Mouse (Mus musculus): Measurements from ENCODE around the gene Vegfb.

The Vegfb gene

GRCm38 (mm10) chr19:6970460-6971085 lies 16.9 kb downstream of the Vegfb start:
- DNase-seq: peak; percentile 47

GRCm38 (mm10) chr19:6969665-6970381 lies 17.6 kb downstream of the Vegfb start:
- no peak for DNase-seq

- DNase-seq: no peak
These were observed 18.2 kb downstream of the Vegfb start for GRCm38 (mm10) chr19:6969291-6969664.

- DNase-seq: no peak
These were observed 18.8 kb downstream of the Vegfb start for GRCm38 (mm10) chr19:6968491-6969271.

- no peak for DNase-seq
These were observed 31.0 kb downstream of the Vegfb start for GRCm38 (mm10) chr19:6956461-6956860.

- peak; percentile 42 for DNase-seq
These were observed 32.0 kb downstream of the Vegfb start for GRCm38 (mm10) chr19:6955424-6955823.

GRCm38 (mm10) chr19:6954046-6954445 lies 33.4 kb downstream of the Vegfb start:
- DNase-seq: peak; percentile 72

- peak; percentile 65 for DNase-seq
These were observed 34.8 kb downstream of the Vegfb start for GRCm38 (mm10) chr19:6952712-6953037.

GRCm38 (mm10) chr19:6951994-6952711 lies 35.3 kb downstream of the Vegfb start:
- DNase-seq: peak; percentile 89

GRCm38 (mm10) chr19:6951381-6951968 lies 36.0 kb downstream of the Vegfb start:
- peak; percentile 94 for DNase-seq

- peak; percentile 72 for DNase-seq
These were observed 36.8 kb downstream of the Vegfb start for GRCm38 (mm10) chr19:6950613-6951153.

- DNase-seq: peak; percentile 35
These were observed 37.5 kb downstream of the Vegfb start for GRCm38 (mm10) chr19:6949951-6950350.

GRCm38 (mm10) chr19:6949532-6949931 lies 37.9 kb downstream of the Vegfb start:
- peak; percentile 46 for DNase-seq

GRCm38 (mm10) chr19:6948186-6948585 lies 39.3 kb downstream of the Vegfb start:
- peak; percentile 88 for DNase-seq

GRCm38 (mm10) chr19:6947742-6948141 lies 39.7 kb downstream of the Vegfb start:
- no peak for DNase-seq

GRCm38 (mm10) chr19:6943709-6944108 lies 43.7 kb downstream of the Vegfb start:
- DNase-seq: peak; percentile 68

GRCm38 (mm10) chr19:6942764-6943163 lies 44.7 kb downstream of the Vegfb start:
- peak; percentile 63 for DNase-seq

- DNase-seq: peak; percentile 94
These were observed 45.2 kb downstream of the Vegfb start, which contains the start of gene Gpr137 for GRCm38 (mm10) chr19:6942249-6942691. TSS of gene Gpr137 (minus strand) at chr19:6942480.

GRCm38 (mm10) chr19:6941372-6942248 lies 45.8 kb downstream of the Vegfb start, which contains the start of gene Bad:
TSS of gene Bad (plus strand) at chr19:6941861.
- peak; percentile 90 for DNase-seq

GRCm38 (mm10) chr19:6940396-6941351 lies 46.8 kb downstream of the Vegfb start:
- DNase-seq: peak; percentile 73
